Mouse (Mus musculus) cortical plate, adult 2 months (tissue): ENCODE results near the gene Syce3.

Experiments used
- CTCF ChIP-seq: fragments of 200-500 bp; IDR thresholded peaks from 2 replicates; pipeline ENCODE4 v1.5.1; 2011; ENCODE audit warnings: mild to moderate bottlenecking, control low read depth, low read length; ENCODE audit not compliant: insufficient read depth; ENCODE audit errors: extremely low read depth
- POLR2A ChIP-seq: fragments of 200-500 bp; IDR thresholded peaks from 2 replicates; pipeline ENCODE4 v1.6.1; 2011; ENCODE audit warnings: mild to moderate bottlenecking, low read length, control low read depth; ENCODE audit not compliant: insufficient read depth; ENCODE audit errors: extremely low read depth

- no peak for TF ChIP-seq POLR2A
- no peak for TF ChIP-seq CTCF
Observed at GRCm38 (mm10) chr15:89425711-89426121, 15.4 kb upstream of the Syce3 start, which contains the start of gene Cpt1b.
